Mouse (Mus musculus) MEL (cell line): ENCODE data around the gene Agfg2. TPM values are rescaled to one million over a fixed set of nuclear protein-coding genes. Genes with fewer than 3 reads are reported as not detected.

ENCODE experiments used
- DNase-seq: peaks from one replicate; pipeline ENCODE4 v3.0.0; 2011; ENCODE audit warnings: low read depth, low spot score
- H3K27ac ChIP-seq: 2 replicates; pipeline ENCODE4 v1.5.1; 2012; ENCODE audit warnings: low read depth, mild to moderate bottlenecking, control low read depth, low read length, moderate library complexity; ENCODE audit not compliant: control insufficient read depth
- H3K27me3 ChIP-seq, 2 experiments: fragments of 150-350 bp in 1 of 2; sonication (generic) in 1 of 2; 2 replicates each; pipeline ENCODE4 v1.6.1; 2012; ENCODE audit warnings: low read length in 2 of 2, mild to moderate bottlenecking in 2 of 2, improper control_type of control experiment in 1 of 2, moderate library complexity in 1 of 2; ENCODE audit not compliant: insufficient read depth in 2 of 2, control insufficient read depth in 1 of 2
- H3K36me3 ChIP-seq, 2 experiments: 2 replicates each; pipeline ENCODE4 v1.6.1; 2012 to 2014; ENCODE audit warnings: low read length in 2 of 2, improper control_type of control experiment in 1 of 2, inconsistent platforms in 1 of 2, mild to moderate bottlenecking in 1 of 2; ENCODE audit not compliant: insufficient read depth in 2 of 2, control insufficient read depth in 1 of 2
- H3K4me1 ChIP-seq, 2 experiments: fragments of 150-350 bp in 1 of 2; sonication (generic) in 1 of 2; 2 replicates each; pipeline ENCODE4 v1.6.1; 2012; ENCODE audit warnings: low read length in 2 of 2, improper control_type of control experiment in 1 of 2, mild to moderate bottlenecking in 1 of 2; ENCODE audit not compliant: insufficient read depth in 2 of 2, control insufficient read depth in 1 of 2
- H3K4me3 ChIP-seq, 2 experiments: fragments of 150-350 bp in 1 of 2; sonication (generic) in 1 of 2; 2 replicates each; pipeline ENCODE4 v1.5.1; 2012; ENCODE audit warnings: low read depth in 2 of 2, low read length in 2 of 2, mild to moderate bottlenecking in 2 of 2, moderate library complexity in 2 of 2, control low read depth in 1 of 2, improper control_type of control experiment in 1 of 2; ENCODE audit not compliant: control insufficient read depth in 1 of 2, insufficient read depth in 1 of 2
- H3K79me2 ChIP-seq: 2 replicates; pipeline ENCODE4 v1.6.1; 2012; ENCODE audit warnings: mild to moderate bottlenecking, low read length, moderate library complexity; ENCODE audit not compliant: control insufficient read depth, poor library complexity, insufficient read depth
- H3K9ac ChIP-seq: 2 replicates; pipeline ENCODE4 v1.6.1; 2012; ENCODE audit warnings: low read depth, mild to moderate bottlenecking, control low read depth, low read length, moderate library complexity; ENCODE audit not compliant: control insufficient read depth, poor library complexity, severe bottlenecking
- H3K9me3 ChIP-seq: fragments of 150-350 bp; sonication (generic); replicated peaks from 2 replicates; pipeline ENCODE4 v1.6.1; 2012; ENCODE audit warnings: mild to moderate bottlenecking, low read length, improper control_type of control experiment, moderate library complexity; ENCODE audit not compliant: insufficient read depth
- CHD2 ChIP-seq: IDR thresholded peaks from 2 replicates; pipeline ENCODE4 v1.6.1; 2011; ENCODE audit warnings: low read length, improper control_type of control experiment
- CTCF ChIP-seq, 3 experiments: IDR thresholded peaks in 2 of 3; conservative IDR thresholded peaks in 1 of 3; 2 replicates each; pipeline ENCODE4 v1.5.1; 2011 to 2012; ENCODE audit warnings: low read length in 3 of 3, low read depth in 2 of 3, mild to moderate bottlenecking in 2 of 3, improper control_type of control experiment in 1 of 3, inconsistent platforms in 1 of 3, mixed read lengths in 1 of 3, moderate library complexity in 1 of 3; ENCODE audit not compliant: control insufficient read depth in 1 of 3, insufficient read depth in 1 of 3, poor library complexity in 1 of 3, severe bottlenecking in 1 of 3
- ETS1 ChIP-seq: IDR thresholded peaks from 2 replicates; pipeline ENCODE4 v1.6.1; 2012; ENCODE audit warnings: low read depth, mild to moderate bottlenecking, inconsistent platforms, low read length, improper control_type of control experiment, moderate library complexity
- GABPA ChIP-seq: IDR thresholded peaks from 2 replicates; pipeline ENCODE4 v1.6.1; 2012; ENCODE audit warnings: low read depth, mild to moderate bottlenecking, inconsistent platforms, low read length, improper control_type of control experiment, moderate library complexity
- GATA1 ChIP-seq: IDR thresholded peaks from 2 replicates; pipeline ENCODE4 v1.6.1; 2011; ENCODE audit warnings: low read depth, low read length, improper control_type of control experiment
- MAX ChIP-seq: IDR thresholded peaks from 2 replicates; pipeline ENCODE4 v1.6.1; 2011; ENCODE audit warnings: low read length, improper control_type of control experiment
- MAZ ChIP-seq: IDR thresholded peaks from 2 replicates; pipeline ENCODE4 v1.6.1; 2012; ENCODE audit warnings: low read depth, mild to moderate bottlenecking, inconsistent platforms, low read length, improper control_type of control experiment
- MEF2A ChIP-seq: IDR thresholded peaks from 2 replicates; pipeline ENCODE4 v1.6.1; 2014; ENCODE audit warnings: low read depth, mild to moderate bottlenecking, inconsistent platforms, low read length, improper control_type of control experiment; ENCODE audit not compliant: poor library complexity, insufficient replicate concordance, severe bottlenecking; ENCODE audit errors: extremely low read depth
- NELFE ChIP-seq: IDR thresholded peaks from 2 replicates; pipeline ENCODE4 v1.6.1; 2011; ENCODE audit warnings: low read depth, low read length, improper control_type of control experiment
- POLR2A ChIP-seq, 2 experiments: IDR thresholded peaks; 2 replicates each; pipeline ENCODE4 v1.6.1; 2011 to 2012; ENCODE audit warnings: low read length in 2 of 2, mild to moderate bottlenecking in 2 of 2, control low read depth in 1 of 2, improper control_type of control experiment in 1 of 2, low read depth in 1 of 2, moderate library complexity in 1 of 2; ENCODE audit not compliant: control insufficient read depth in 1 of 2, insufficient read depth in 1 of 2, poor library complexity in 1 of 2
- RAD21 ChIP-seq: IDR thresholded peaks from 2 replicates; pipeline ENCODE4 v1.6.1; 2011; ENCODE audit warnings: mild to moderate bottlenecking, low read depth, low read length, improper control_type of control experiment
- RCOR1 ChIP-seq: IDR thresholded peaks from 2 replicates; pipeline ENCODE4 v1.6.1; 2012; ENCODE audit warnings: low read depth, mild to moderate bottlenecking, inconsistent platforms, low read length, improper control_type of control experiment
- SMC3 ChIP-seq: IDR thresholded peaks from 2 replicates; pipeline ENCODE4 v1.6.1; 2011; ENCODE audit warnings: low read depth, low read length, improper control_type of control experiment
- TCF12 ChIP-seq: IDR thresholded peaks from 2 replicates; pipeline ENCODE4 v1.6.1; 2014; ENCODE audit warnings: low read depth, mild to moderate bottlenecking, inconsistent platforms, low read length, improper control_type of control experiment, moderate library complexity
- UBTF ChIP-seq: IDR thresholded peaks from 2 replicates; pipeline ENCODE4 v1.6.1; 2012; ENCODE audit warnings: low read depth, mild to moderate bottlenecking, inconsistent platforms, low read length, improper control_type of control experiment, moderate library complexity, borderline replicate concordance; ENCODE audit not compliant: insufficient read depth
- USF1 ChIP-seq: IDR thresholded peaks from 2 replicates; pipeline ENCODE4 v1.6.1; 2014; ENCODE audit warnings: low read depth, mild to moderate bottlenecking, inconsistent platforms, low read length, improper control_type of control experiment, moderate library complexity
- ZC3H11A ChIP-seq: IDR thresholded peaks from 2 replicates; pipeline ENCODE4 v1.6.1; 2012; ENCODE audit warnings: low read depth, mild to moderate bottlenecking, inconsistent platforms, low read length, improper control_type of control experiment
- ZNF384 ChIP-seq: IDR thresholded peaks from 2 replicates; pipeline ENCODE4 v1.6.1; 2012; ENCODE audit warnings: low read depth, mild to moderate bottlenecking, inconsistent platforms, low read length, improper control_type of control experiment
- polyA plus RNA-seq, 2 experiments: library from polyadenylated mRNA; stranded (reverse) in 1 of 2; unstranded in 1 of 2; fragments of >175 nt in 1 of 2; fragments of >200 nt in 1 of 2; gene quantifications; 2 replicates each; pipeline versions ENCODE4 v1.2.1 to v1.2.4; 2012; ENCODE audit warnings: low replicate concordance in 2 of 2, low read depth in 1 of 2; ENCODE audit not compliant: insufficient read length in 2 of 2, insufficient read depth in 1 of 2, missing spikeins in 1 of 2
- total RNA-seq: library from RNA; depleted of rRNA; stranded (reverse); fragments of 300-350 nt; gene quantifications from 2 replicates; pipeline ENCODE4 v1.2.3, GENCODE M21; 2012

Agfg2 gene
- total and polyA plus RNA-seq, 3 experiments, result 30.0 to 38.9 TPM; not detected in 1

- Histone ChIP-seq H3K27ac (no peak overlapping the region), H3K27me3 (no peaks in the 10 kb centered on the region), H3K4me1 (no peaks in the 10 kb centered on the region), H3K36me3 (peaks cover 0 to 5% of the 10 kb centered on the region in 2 experiments; a peak in 2 of 4 replicates), H3K4me3 (no peak overlapping the region), H3K9ac (no peak overlapping the region), H3K79me2 (no peaks in the 10 kb centered on the region), H3K9me3 (no peaks in the 10 kb centered on the region)
- peak; percentile 66 for DNase-seq
- no peak for TF ChIP-seq MEF2A
- peak; percentile 81 for TF ChIP-seq SMC3
- peak; percentile 51; the same call in 1 of the 2 replicates for TF ChIP-seq ZC3H11A
- peak; percentile 41 for TF ChIP-seq RAD21
- TF ChIP-seq GATA1, result no peak
- TF ChIP-seq CTCF (IDR thresholded peaks at IDR 0.05 in 2 of 3, conservative IDR thresholded peaks at IDR 0.05 in 1 of 3; ENCODE audit: control insufficient read depth in 1 of 3, insufficient read depth in 1 of 3, low read depth in 2 of 3, low read length in 3 of 3, poor library complexity in 1 of 3, severe bottlenecking in 1 of 3), result peak in 2 of 3 experiments; percentile 17 to 95; a peak in 3 of 6 replicates
- peak; percentile 69; the same call in 1 of the 2 replicates for TF ChIP-seq MAZ
- peak; percentile 50; the same call in 1 of the 2 replicates for TF ChIP-seq ZNF384
Observed at GRCm38 (mm10) chr5:137654746-137655145, 29.8 kb downstream of the Agfg2 start.

DNA sequence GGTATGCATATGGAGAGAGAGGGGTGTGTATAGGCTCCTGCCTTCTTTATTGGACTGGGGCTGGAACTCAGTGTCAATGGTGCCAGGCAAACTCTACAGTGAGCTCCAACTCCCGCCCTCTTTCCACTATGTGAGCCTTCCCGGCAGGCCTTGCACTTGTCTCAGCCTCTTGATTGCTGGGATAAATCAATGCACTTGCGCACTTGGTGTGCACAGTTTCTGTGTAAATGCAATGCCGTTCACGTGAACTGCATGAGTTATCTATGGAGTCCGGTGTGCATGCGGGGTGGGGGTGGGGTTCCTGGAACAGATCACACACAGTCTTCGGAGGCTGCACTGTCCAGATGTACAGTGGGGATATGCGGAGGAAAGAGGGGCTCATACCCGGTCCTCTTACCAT is 31.2 kb downstream of the Agfg2 start:
- Histone ChIP-seq H3K36me3 (peaks cover 2 to 3% of the 10 kb centered on the region in 2 experiments), H3K79me2 (no peaks in the 10 kb centered on the region), H3K27me3 (no peaks in the 10 kb centered on the region), H3K4me3 (no peak overlapping the region), H3K4me1 (peaks cover 0 to under 1% of the 10 kb centered on the region in 2 experiments; a peak in 1 of 4 replicates), H3K9ac (no peak overlapping the region), H3K27ac (no peak overlapping the region), H3K9me3 (no peaks in the 10 kb centered on the region)
- DNase-seq, result no peak
- TF ChIP-seq RCOR1 (no peak), ZC3H11A (no peak), ETS1 (no peak), NELFE (no peak), MEF2A (no peak), TCF12 (no peak), MAX (no peak), GABPA (no peak), USF1 (no peak), POLR2A (IDR thresholded peaks at IDR 0.05; ENCODE audit: control insufficient read depth in 1 of 2, insufficient read depth in 1 of 2, low read depth in 1 of 2, low read length in 2 of 2, poor library complexity in 1 of 2) (no peak), UBTF (no peak), CHD2 (no peak)
